Mouse (Mus musculus): Measurements from ENCODE around the gene Opn5. TPM values are rescaled to one million over a fixed set of nuclear protein-coding genes. Genes with fewer than 3 reads are reported as not detected.

Gene Opn5
- total RNA-seq (2014; rRNA removed) (0.24 and 0.38 TPM in 2 replicates), polyA plus RNA-seq (2015; fragmentation: Nextera tagmentation; extraction: Ambion mirVana) (0.11 TPM in 1 of 2 replicates, not detected in the other)

DNA sequence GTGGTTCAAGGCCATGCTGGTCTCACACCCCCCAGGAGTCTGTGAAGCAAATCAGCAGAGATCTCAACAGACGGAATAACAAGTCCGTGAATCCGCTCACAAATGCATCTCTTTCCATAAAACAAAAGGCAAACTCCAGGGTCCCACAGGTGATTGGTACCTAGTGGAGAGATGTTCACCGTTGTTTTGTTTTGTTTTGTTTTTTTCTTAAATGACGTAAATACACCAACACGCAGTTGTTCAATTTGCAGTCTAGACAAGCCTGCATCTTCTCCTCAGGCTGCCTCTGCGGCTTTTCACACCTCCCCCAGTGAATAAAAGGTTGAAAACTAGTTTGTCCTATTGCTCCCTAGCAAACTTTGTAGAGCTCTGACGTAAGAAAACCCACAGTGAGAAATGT lies at the start of gene Opn5:
Gene Opn5, minus strand, starts transcription at position 101 of the 400 bp plus-strand sequence.
- H3K4me1 ChIP-seq (ENCODE audit: insufficient read depth, low read length): no peaks in the 10 kb centered on the region
- no peak within 1 kb of the TSS for H3K9ac ChIP-seq (replicated peaks; ENCODE audit: low read length, poor library complexity, severe bottlenecking)
- no peak for DNase-seq (ENCODE audit: low spot score)
- H3K27ac ChIP-seq (ENCODE audit: low read depth, low read length): no peak within 1 kb of the TSS
- H3K9me3 ChIP-seq (ENCODE audit: low read length): no peaks in the 10 kb centered on the region
- H3K4me2 ChIP-seq (ENCODE audit: low read depth, low read length, poor library complexity, severe bottlenecking): no peak within 1 kb of the TSS
- H3K27me3 ChIP-seq (ENCODE audit: insufficient read depth, low read length): no peaks in the 10 kb centered on the region
- ATAC-seq (ENCODE audit: low FRiP score): no peak
- H3K36me3 ChIP-seq (ENCODE audit: insufficient read depth, low read length): no peaks in the 10 kb centered on the region
- no peak within 1 kb of the TSS for H3K4me3 ChIP-seq (ENCODE audit: low read depth, low read length)
- 84% methylated on average over 8 of the region's 8 CpGs for WGBS
- no peak for TF ChIP-seq CTCF (IDR thresholded peaks at IDR 0.05)

DNA sequence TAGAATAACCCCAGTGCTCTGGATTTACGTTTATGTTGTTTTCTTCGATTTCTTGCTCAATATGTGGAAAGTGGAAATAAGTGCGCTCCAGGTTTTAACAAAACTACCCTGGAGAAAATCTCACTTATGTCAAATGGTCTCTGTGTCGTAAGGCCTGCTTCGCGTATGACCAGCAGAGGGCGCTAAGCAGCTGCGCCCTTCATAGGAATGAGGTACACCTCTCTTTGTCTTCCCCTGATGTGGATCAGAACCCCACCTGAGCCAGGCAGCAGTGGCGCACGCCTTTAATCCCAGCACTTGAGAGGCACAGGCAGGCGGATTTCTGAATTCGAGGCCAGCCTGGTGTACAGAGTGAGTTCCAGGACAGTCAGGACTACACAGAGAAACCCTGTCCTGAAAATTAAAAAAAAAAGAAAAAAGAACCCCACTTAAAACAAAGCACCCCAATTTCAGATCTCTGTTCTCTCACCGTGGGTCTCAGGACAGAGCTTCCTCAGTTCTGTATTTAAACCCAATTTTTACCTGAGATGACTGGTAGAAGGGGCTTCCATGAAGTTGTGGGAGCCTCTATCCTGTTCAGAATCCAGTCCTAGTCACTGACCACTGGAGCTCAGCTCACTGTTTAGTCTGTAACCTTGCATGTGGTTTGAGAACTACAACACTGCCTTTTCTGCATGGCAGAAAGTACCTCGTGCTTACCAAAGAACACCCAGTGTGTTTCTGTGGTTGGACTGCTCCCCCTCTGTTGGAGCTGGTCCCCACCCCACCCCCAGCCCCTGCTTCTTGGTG lies 47.6 kb upstream of the Opn5 start:
- Histone ChIP-seq H3K27ac (ENCODE audit: low read depth, low read length) (no peak overlapping the region), H3K27me3 (ENCODE audit: insufficient read depth, low read length) (no peaks in the 10 kb centered on the region), H3K9me3 (ENCODE audit: low read length) (no peaks in the 10 kb centered on the region), H3K4me3 (ENCODE audit: low read depth, low read length) (no peak overlapping the region), H3K36me3 (ENCODE audit: insufficient read depth, low read length) (no peaks in the 10 kb centered on the region), H3K4me1 (ENCODE audit: insufficient read depth, low read length) (no peaks in the 10 kb centered on the region), H3K9ac (replicated peaks; ENCODE audit: low read length, poor library complexity, severe bottlenecking) (no peak overlapping the region), H3K4me2 (ENCODE audit: low read depth, low read length, poor library complexity, severe bottlenecking) (0 out of 2 replicates have a peak overlapping the region, but pooled peaks have one; percentile 4)
- ATAC-seq (ENCODE audit: low FRiP score): peak; percentile 78
- 24% methylated on average over 14 of the region's 14 CpGs for WGBS
- peak; percentile 62 for DNase-seq (ENCODE audit: low spot score)
- TF ChIP-seq CTCF (IDR thresholded peaks at IDR 0.05): peak; percentile 86

DNA sequence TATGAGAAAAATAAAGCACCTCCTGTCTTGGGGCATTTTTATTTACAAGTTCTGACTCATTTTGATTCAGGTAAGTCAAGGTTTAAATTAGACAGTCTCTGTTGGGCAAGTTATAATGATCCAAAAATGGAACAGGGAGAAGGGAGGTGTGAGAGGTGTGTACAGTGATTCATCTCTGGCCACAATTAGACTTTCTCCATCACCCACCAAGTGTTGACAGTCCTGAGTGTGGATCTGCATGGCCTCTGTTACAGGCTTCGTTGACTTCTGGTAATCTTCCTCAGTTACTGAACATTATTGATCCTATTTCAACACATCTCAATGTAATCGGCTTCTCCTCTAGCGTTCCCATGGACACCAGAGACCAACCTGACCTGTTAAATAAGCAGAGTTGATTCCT lies 32.2 kb upstream of the Opn5 start:
- H3K36me3 ChIP-seq (ENCODE audit: insufficient read depth, low read length): no peaks in the 10 kb centered on the region
- WGBS: 81% methylated on average over 3 of the region's 3 CpGs

DNA sequence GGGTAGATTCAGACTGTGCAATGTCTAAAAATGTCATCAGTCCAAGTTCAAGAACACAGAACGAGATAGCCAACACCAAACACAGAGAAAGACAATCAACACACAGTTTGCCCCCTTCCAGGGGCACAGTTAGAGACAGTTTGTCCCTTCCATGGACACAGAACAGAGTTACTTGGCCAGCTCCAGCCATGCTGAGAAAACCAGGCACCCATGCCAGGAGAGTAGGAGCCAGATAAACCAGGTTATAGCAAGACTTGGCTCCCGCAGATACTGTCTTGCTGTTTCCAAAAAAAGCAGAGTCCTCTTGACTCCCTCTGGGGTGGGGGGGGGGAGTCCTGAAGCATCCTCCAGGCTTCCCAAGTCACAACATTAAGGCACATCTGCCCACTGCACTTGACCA lies 19.0 kb upstream of the Opn5 start:
- Histone ChIP-seq H3K36me3 (ENCODE audit: insufficient read depth, low read length) (no peaks in the 10 kb centered on the region), H3K27ac (ENCODE audit: low read depth, low read length) (no peak overlapping the region), H3K27me3 (ENCODE audit: insufficient read depth, low read length) (no peaks in the 10 kb centered on the region), H3K9ac (replicated peaks; ENCODE audit: low read length, poor library complexity, severe bottlenecking) (no peak overlapping the region), H3K4me3 (ENCODE audit: low read depth, low read length) (no peak overlapping the region), H3K9me3 (ENCODE audit: low read length) (no peaks in the 10 kb centered on the region), H3K4me2 (ENCODE audit: low read depth, low read length, poor library complexity, severe bottlenecking) (no peak overlapping the region), H3K4me1 (ENCODE audit: insufficient read depth, low read length) (no peaks in the 10 kb centered on the region)
- ATAC-seq (ENCODE audit: low FRiP score): no peak
- DNase-seq (ENCODE audit: low spot score): no peak
- TF ChIP-seq CTCF (IDR thresholded peaks at IDR 0.05): no peak
- 96% methylated on average over 2 of the region's 2 CpGs for WGBS

More for the DNA sequence above, 32.2 kb upstream of the Opn5 start:
- no peaks in the 10 kb centered on the region for H3K27me3 ChIP-seq (ENCODE audit: insufficient read depth, low read length)
- no peaks in the 10 kb centered on the region for H3K9me3 ChIP-seq (ENCODE audit: low read length)
- H3K4me2 ChIP-seq (ENCODE audit: low read depth, low read length, poor library complexity, severe bottlenecking): no peak overlapping the region
- H3K27ac ChIP-seq (ENCODE audit: low read depth, low read length): no peak overlapping the region
- H3K9ac ChIP-seq (replicated peaks; ENCODE audit: low read length, poor library complexity, severe bottlenecking): no peak overlapping the region
- H3K4me1 ChIP-seq (ENCODE audit: insufficient read depth, low read length): no peaks in the 10 kb centered on the region
- ATAC-seq (ENCODE audit: low FRiP score): no peak
- TF ChIP-seq CTCF (IDR thresholded peaks at IDR 0.05): no peak
- H3K4me3 ChIP-seq (ENCODE audit: low read depth, low read length): no peak overlapping the region
- no peak for DNase-seq (ENCODE audit: low spot score)

DNA sequence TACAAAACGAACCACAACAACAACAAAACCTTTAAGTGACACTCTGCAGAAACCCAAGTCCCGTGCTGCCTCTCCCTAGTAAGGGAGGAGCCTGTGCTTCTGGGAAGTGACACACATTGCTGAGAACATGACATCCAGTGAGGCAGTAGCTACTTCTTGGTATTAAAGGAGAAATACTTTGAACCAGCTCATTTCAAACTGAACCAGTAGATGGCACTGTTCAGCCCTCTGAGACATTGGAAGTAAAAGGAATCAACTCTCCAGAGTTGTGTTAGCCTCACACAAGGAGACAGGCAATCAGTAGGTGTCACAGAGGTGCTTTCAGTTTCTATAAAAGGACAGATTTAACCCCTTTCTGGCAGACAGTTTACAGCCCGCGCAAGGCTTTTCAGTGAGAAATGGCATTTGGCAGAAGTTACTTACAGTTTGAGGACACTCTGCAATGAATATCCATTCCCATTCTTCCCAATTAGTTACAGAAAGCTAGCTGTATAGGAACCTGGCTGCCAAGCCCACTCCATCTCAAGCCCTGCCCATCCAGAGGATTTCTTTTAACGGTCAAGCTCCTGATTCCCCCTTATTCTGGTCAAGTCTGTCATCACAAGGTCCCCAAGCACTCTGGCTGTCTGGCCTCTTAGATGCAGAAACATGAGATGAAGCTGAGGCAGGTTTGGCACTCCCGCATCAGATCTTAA lies 2.0 kb upstream of the Opn5 start:
- H3K27ac ChIP-seq (ENCODE audit: low read depth, low read length): no peak overlapping the region
- peak; percentile 85 for DNase-seq (ENCODE audit: low spot score)
- no peak overlapping the region for H3K4me3 ChIP-seq (ENCODE audit: low read depth, low read length)
- H3K9ac ChIP-seq (replicated peaks; ENCODE audit: low read length, poor library complexity, severe bottlenecking): no peak overlapping the region
- H3K36me3 ChIP-seq (ENCODE audit: insufficient read depth, low read length): no peaks in the 10 kb centered on the region
- no peaks in the 10 kb centered on the region for H3K9me3 ChIP-seq (ENCODE audit: low read length)
- TF ChIP-seq CTCF (IDR thresholded peaks at IDR 0.05): peak; percentile 92
- 33% methylated on average over 6 of the region's 6 CpGs for WGBS
- H3K27me3 ChIP-seq (ENCODE audit: insufficient read depth, low read length): no peaks in the 10 kb centered on the region
- no peaks in the 10 kb centered on the region for H3K4me1 ChIP-seq (ENCODE audit: insufficient read depth, low read length)
- H3K4me2 ChIP-seq (ENCODE audit: low read depth, low read length, poor library complexity, severe bottlenecking): no peak overlapping the region
- ATAC-seq (ENCODE audit: low FRiP score): peak; percentile 65

DNA sequence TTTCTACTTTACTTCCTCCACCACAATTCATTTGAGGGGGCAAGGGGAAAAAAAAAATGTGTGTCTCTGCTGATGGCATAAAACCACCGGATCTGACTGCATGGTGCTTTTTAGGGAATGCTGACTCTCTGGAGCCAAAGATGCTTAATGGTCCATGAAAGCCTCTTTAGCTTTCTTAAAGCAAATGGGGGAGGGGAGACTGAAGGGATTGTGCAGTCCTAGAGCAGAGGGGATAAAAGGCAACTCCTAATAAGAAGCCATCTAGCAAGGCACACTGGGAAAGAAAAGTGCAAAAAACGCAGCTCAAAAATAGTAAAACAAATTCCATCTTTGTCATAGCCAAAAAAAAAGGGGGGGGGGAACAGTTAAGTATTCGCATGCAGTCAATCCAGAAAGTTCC lies 2.9 kb downstream of the Opn5 start:
- no peak for TF ChIP-seq CTCF (IDR thresholded peaks at IDR 0.05)
- H3K9me3 ChIP-seq (ENCODE audit: low read length): no peaks in the 10 kb centered on the region
- H3K4me2 ChIP-seq (ENCODE audit: low read depth, low read length, poor library complexity, severe bottlenecking): no peak overlapping the region
- DNase-seq (ENCODE audit: low spot score) (peak; percentile 27), ATAC-seq (ENCODE audit: low FRiP score) (no peak)
- WGBS: 28% methylated on average over 3 of the region's 3 CpGs
- no peak overlapping the region for H3K9ac ChIP-seq (replicated peaks; ENCODE audit: low read length, poor library complexity, severe bottlenecking)
- H3K27ac ChIP-seq (ENCODE audit: low read depth, low read length): no peak overlapping the region
- no peaks in the 10 kb centered on the region for H3K27me3 ChIP-seq (ENCODE audit: insufficient read depth, low read length)
- no peaks in the 10 kb centered on the region for H3K4me1 ChIP-seq (ENCODE audit: insufficient read depth, low read length)
- H3K36me3 ChIP-seq (ENCODE audit: insufficient read depth, low read length): no peaks in the 10 kb centered on the region
- H3K4me3 ChIP-seq (ENCODE audit: low read depth, low read length): no peak overlapping the region

Measured in midbrain, postnatal 0 days (tissue).